Mouse (Mus musculus) megakaryocyte, adult 5-6 weeks (primary cell): ENCODE data around the gene Gli1. TPM values are rescaled to one million over a fixed set of nuclear protein-coding genes. Genes with fewer than 3 reads are reported as not detected.

ENCODE experiments used
- ATAC-seq: 2 replicates; pipeline ENCODE4 v1.8.0; 2016; ENCODE audit warnings: mild to moderate bottlenecking, inconsistent platforms; ENCODE audit not compliant: poor library complexity, severe bottlenecking
- total RNA-seq, 2 experiments: library from RNA; stranded (forward) in 1 of 2; stranded (reverse) in 1 of 2; fragments of 153-499, 151-499 nt in 1 of 2; fragments of 221-1000, 200-1000 nt in 1 of 2; gene quantifications; 2 replicates each; pipeline versions ENCODE4 v1.2.3 to v1.2.4; 2015 to 2017

The Gli1 gene
- total RNA-seq, 2 experiments from 2014 or later, result not detected

- no peak for ATAC-seq
These were observed 46.8 kb downstream of the Gli1 start for GRCm38 (mm10) chr10:127294895-127295510.

GRCm38 (mm10) chr10:127293590-127294113 is 48.1 kb downstream of the Gli1 start:
- no peak for ATAC-seq

- no peak for ATAC-seq
These were observed 48.7 kb downstream of the Gli1 start for GRCm38 (mm10) chr10:127292987-127293538.

- no peak for ATAC-seq
These were observed 49.7 kb downstream of the Gli1 start for GRCm38 (mm10) chr10:127291881-127292638.

GRCm38 (mm10) chr10:127290930-127291880 is 50.6 kb downstream of the Gli1 start:
- peak; percentile 16 for ATAC-seq

- ATAC-seq, result peak; percentile 70
These were observed 51.4 kb downstream of the Gli1 start for GRCm38 (mm10) chr10:127290307-127290929.

- peak; percentile 3; the same call in 1 of the 2 replicates for ATAC-seq
These were observed 52.1 kb downstream of the Gli1 start for GRCm38 (mm10) chr10:127289573-127290191.

- ATAC-seq, result peak; percentile 47
These were observed 52.8 kb downstream of the Gli1 start, which contains the start of gene Mbd6 for GRCm38 (mm10) chr10:127288800-127289572. Gene Mbd6 (minus strand): TSS chr10:127289018.

GRCm38 (mm10) chr10:127288328-127288799 is 53.4 kb downstream of the Gli1 start:
- ATAC-seq, result 0 out of 2 replicates have a peak, but pooled peaks have one; percentile 2

- ATAC-seq, result no peak
These were observed 53.9 kb downstream of the Gli1 start for GRCm38 (mm10) chr10:127287936-127288293.

- ATAC-seq, result no peak
These were observed 54.4 kb downstream of the Gli1 start for GRCm38 (mm10) chr10:127287271-127287935.

GRCm38 (mm10) chr10:127286730-127287129 is 55.0 kb downstream of the Gli1 start:
- ATAC-seq, result no peak

GRCm38 (mm10) chr10:127286194-127286593 is 55.6 kb downstream of the Gli1 start:
- ATAC-seq, result no peak

- ATAC-seq, result no peak
These were observed 56.1 kb downstream of the Gli1 start for GRCm38 (mm10) chr10:127285644-127286043.

- ATAC-seq, result no peak
These were observed 56.9 kb downstream of the Gli1 start for GRCm38 (mm10) chr10:127284724-127285500.

GRCm38 (mm10) chr10:127284105-127284622 is 57.6 kb downstream of the Gli1 start:
- no peak for ATAC-seq

GRCm38 (mm10) chr10:127282620-127283215 is 59.1 kb downstream of the Gli1 start:
- ATAC-seq, result no peak
